Mouse (Mus musculus) ES-E14 (cell line): ENCODE measurements around the gene Sh3gl2. TPM values are rescaled to one million over a fixed set of nuclear protein-coding genes. Genes with fewer than 3 reads are reported as not detected.

Experiments
- DNase-seq: peaks from one replicate; pipeline ENCODE4 v3.0.0-alpha.2; 2013; ENCODE audit warnings: low read depth, low spot score
- H3K27ac ChIP-seq: 2 replicates; pipeline ENCODE4 v1.5.1; 2012; ENCODE audit warnings: low read depth, mild to moderate bottlenecking, low read length, moderate library complexity, mixed read lengths; ENCODE audit not compliant: poor library complexity, insufficient read depth, severe bottlenecking
- H3K36me3 ChIP-seq: 2 replicates; pipeline ENCODE4 v1.6.1; 2012; ENCODE audit warnings: mild to moderate bottlenecking, low read length, moderate library complexity, mixed read lengths; ENCODE audit not compliant: control insufficient read depth, poor library complexity, insufficient read depth, severe bottlenecking
- H3K4me1 ChIP-seq, 2 experiments: fragments of 150-350 bp in 1 of 2; sonication (generic) in 1 of 2; 2 replicates each; pipeline ENCODE4 v1.6.1; 2012; ENCODE audit warnings: low read length in 2 of 2, mild to moderate bottlenecking in 1 of 2, mixed read lengths in 1 of 2; ENCODE audit not compliant: control insufficient read depth in 2 of 2, insufficient read depth in 2 of 2, poor library complexity in 1 of 2
- H3K4me3 ChIP-seq, 2 experiments: fragments of 150-350 bp in 1 of 2; sonication (generic) in 1 of 2; 2 replicates each; pipeline ENCODE4 v1.5.1; 2012; ENCODE audit warnings: low read length in 2 of 2, low read depth in 1 of 2, mild to moderate bottlenecking in 1 of 2, mixed read lengths in 1 of 2; ENCODE audit not compliant: insufficient read depth in 1 of 2, poor library complexity in 1 of 2, severe bottlenecking in 1 of 2
- H3K9ac ChIP-seq: 2 replicates; pipeline ENCODE4 v1.6.1; 2012; ENCODE audit warnings: low read depth, mild to moderate bottlenecking, low read length, mixed read lengths; ENCODE audit not compliant: poor library complexity, insufficient read depth, severe bottlenecking
- H3K9me3 ChIP-seq: fragments of 150-350 bp; sonication (generic); 2 replicates; pipeline ENCODE4 v1.6.1; 2012; ENCODE audit warnings: low read depth, mild to moderate bottlenecking, low read length; ENCODE audit not compliant: control insufficient read depth, insufficient read depth
- CHD2 ChIP-seq: IDR thresholded peaks from 2 replicates; pipeline ENCODE4 v1.6.1; 2014; ENCODE audit warnings: mild to moderate bottlenecking, low read depth, low read length, inconsistent platforms
- HCFC1 ChIP-seq: IDR thresholded peaks from 2 replicates; pipeline ENCODE4 v1.6.1; 2012; ENCODE audit warnings: low read length, inconsistent platforms, borderline replicate concordance; ENCODE audit not compliant: insufficient read depth
- MAFK ChIP-seq: IDR thresholded peaks from 2 replicates; pipeline ENCODE4 v1.6.1; 2014; ENCODE audit warnings: mild to moderate bottlenecking, low read depth, low read length, inconsistent platforms; ENCODE audit not compliant: insufficient read depth
- ZC3H11A ChIP-seq: IDR thresholded peaks from 2 replicates; pipeline ENCODE4 v1.6.1; 2012; ENCODE audit warnings: low read depth, mild to moderate bottlenecking, inconsistent platforms, low read length, borderline replicate concordance
- ZNF384 ChIP-seq: IDR thresholded peaks from 2 replicates; pipeline ENCODE4 v1.6.1; 2012; ENCODE audit warnings: low read depth, low read length, inconsistent platforms
- in situ Hi-C, 2 experiments: fragments of 600-800 bp; cut with MboI; formaldehyde crosslinking; loops; one replicate each; pipeline ENCODE4 v1.15.1; 2025; ENCODE audit warnings: low sequenced_read_pairs in 2 of 2, inconsistent platforms in 1 of 2; ENCODE audit not compliant: unreplicated experiment in 2 of 2
- total RNA-seq: library from RNA; depleted of rRNA; stranded (reverse); fragments of 300-350 nt; gene quantifications from 2 replicates; pipeline ENCODE4 v1.2.3, GENCODE M21; 2012

Gene Sh3gl2
- total RNA-seq, 1 experiment: 12.1 TPM

DNA sequence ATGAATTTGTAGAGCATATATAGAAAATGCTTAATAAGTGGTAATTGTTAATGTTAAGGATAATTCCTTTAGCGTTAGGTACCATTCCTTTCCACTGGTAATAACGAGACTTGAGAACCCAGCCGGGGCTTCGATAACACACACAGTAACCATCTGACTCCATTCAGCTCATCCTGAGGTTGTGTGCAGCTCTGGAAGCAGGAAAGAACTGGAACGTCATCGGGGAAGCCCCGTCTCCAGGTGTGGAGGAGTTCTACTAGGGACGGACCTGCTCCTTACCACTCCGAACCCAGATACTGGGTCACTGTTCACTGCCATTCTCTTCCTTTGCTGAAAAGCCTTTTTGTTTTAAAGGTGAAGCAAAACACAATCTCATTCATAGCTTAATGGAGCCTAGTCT lies 2.6 kb downstream of the Sh3gl2 start:
- no peak for DNase-seq
- peaks cover 5 to 16% of the 10 kb centered on the region in 2 experiments for H3K4me1 ChIP-seq
- no peak overlapping the region for H3K9ac ChIP-seq
- in situ Hi-C loops: no loop called here
- H3K27ac ChIP-seq: 0 out of 2 replicates have a peak overlapping the region, but pooled peaks have one; percentile 67
- no peaks in the 10 kb centered on the region; the same call in 1 of the 2 replicates for H3K36me3 ChIP-seq
- H3K9me3 ChIP-seq: no peaks in the 10 kb centered on the region
- no peak overlapping the region for H3K4me3 ChIP-seq
- no peak for TF ChIP-seq CHD2
- TF ChIP-seq HCFC1: no peak
- no peak for TF ChIP-seq MAFK
- TF ChIP-seq ZNF384: no peak
- no peak for TF ChIP-seq ZC3H11A

DNA sequence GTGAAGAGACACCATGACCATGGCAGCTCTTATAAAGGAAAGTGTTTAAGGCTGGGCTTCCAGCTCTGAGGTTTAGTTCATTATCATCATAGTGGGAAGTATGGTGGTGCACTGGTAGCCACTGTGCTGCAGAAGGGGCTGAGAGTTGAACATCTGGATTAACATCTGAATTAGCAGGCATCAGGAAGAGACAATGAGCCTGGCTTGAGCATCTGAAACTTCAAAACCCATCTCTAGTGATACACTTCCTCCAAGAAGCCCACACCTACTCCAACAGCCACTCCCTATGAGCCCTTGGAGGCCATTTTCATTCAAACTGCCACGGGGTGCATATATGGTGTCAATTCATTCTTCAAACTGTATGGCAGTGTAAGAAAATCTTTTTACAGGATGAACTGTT lies 3.6 kb downstream of the Sh3gl2 start:
- Histone ChIP-seq H3K9me3 (no peaks in the 10 kb centered on the region), H3K9ac (no peak overlapping the region), H3K4me1 (peaks cover 5 to 16% of the 10 kb centered on the region in 2 experiments), H3K4me3 (no peak overlapping the region), H3K27ac (peak overlapping the region; percentile 75; the same call in 1 of the 2 replicates), H3K36me3 (no peaks in the 10 kb centered on the region; the same call in 1 of the 2 replicates)
- TF ChIP-seq ZNF384 (no peak), MAFK (no peak), HCFC1 (no peak), ZC3H11A (no peak), CHD2 (no peak)
- in situ Hi-C loops: no loop called here
- DNase-seq: peak; percentile 73

DNA sequence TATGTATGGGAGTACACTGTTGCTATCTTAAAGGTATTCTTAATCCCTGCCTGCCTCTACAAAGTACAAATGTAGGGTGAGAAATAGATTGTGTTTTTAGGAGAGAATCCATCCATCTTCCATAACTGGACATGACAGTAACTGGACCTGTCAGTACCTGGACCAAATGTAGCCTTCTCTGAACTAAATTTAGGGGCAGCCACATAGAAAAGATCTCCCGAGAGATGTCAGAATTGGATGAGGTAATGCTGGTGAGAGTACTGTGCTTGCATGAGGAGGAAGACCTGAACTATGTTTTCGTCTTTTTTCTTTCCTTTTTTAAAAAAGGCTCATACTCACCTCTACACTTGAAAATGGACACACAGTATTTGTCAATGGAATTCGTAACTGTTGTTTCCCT lies 6.0 kb downstream of the Sh3gl2 start:
- in situ Hi-C loops: no loop called here
- Histone ChIP-seq H3K9ac (no peak overlapping the region), H3K27ac (no peak overlapping the region), H3K4me1 (peaks cover 5 to 19% of the 10 kb centered on the region in 2 experiments), H3K4me3 (no peak overlapping the region), H3K9me3 (no peaks in the 10 kb centered on the region), H3K36me3 (no peaks in the 10 kb centered on the region; the same call in 1 of the 2 replicates)
- TF ChIP-seq CHD2: no peak
- no peak for TF ChIP-seq ZC3H11A
- no peak for TF ChIP-seq MAFK
- no peak for TF ChIP-seq ZNF384
- TF ChIP-seq HCFC1: no peak
- no peak for DNase-seq

DNA sequence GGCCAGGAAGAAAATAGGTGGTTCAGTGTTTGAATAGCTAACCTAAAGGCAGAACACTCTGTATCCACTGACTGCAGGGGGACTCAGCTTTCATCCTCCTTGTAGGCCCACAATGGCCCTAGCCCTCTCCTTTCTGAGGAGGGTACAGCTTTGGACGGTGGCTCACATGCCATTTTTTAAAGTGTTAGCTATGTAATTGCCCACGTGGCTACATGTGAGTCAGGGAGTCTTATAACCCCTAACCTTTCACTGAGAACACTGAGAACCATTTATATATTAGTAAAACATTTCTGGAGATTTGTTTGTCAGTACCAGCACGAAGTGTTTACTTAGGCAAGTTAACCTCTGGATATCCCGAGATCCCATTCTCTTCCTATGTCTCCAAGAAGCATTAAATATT lies 12.1 kb downstream of the Sh3gl2 start:
- Histone ChIP-seq H3K27ac (no peak overlapping the region), H3K9me3 (peaks cover 4% of the 10 kb centered on the region; the same call in 1 of the 2 replicates), H3K4me1 (peaks cover 0 to 3% of the 10 kb centered on the region in 2 experiments; a peak in 2 of 4 replicates), H3K36me3 (peaks cover 2% of the 10 kb centered on the region; the same call in 1 of the 2 replicates), H3K4me3 (no peak overlapping the region), H3K9ac (no peak overlapping the region)
- in situ Hi-C loops: no loop called here
- TF ChIP-seq MAFK (no peak), ZNF384 (no peak), CHD2 (no peak), ZC3H11A (no peak), HCFC1 (no peak)
- no peak for DNase-seq

DNA sequence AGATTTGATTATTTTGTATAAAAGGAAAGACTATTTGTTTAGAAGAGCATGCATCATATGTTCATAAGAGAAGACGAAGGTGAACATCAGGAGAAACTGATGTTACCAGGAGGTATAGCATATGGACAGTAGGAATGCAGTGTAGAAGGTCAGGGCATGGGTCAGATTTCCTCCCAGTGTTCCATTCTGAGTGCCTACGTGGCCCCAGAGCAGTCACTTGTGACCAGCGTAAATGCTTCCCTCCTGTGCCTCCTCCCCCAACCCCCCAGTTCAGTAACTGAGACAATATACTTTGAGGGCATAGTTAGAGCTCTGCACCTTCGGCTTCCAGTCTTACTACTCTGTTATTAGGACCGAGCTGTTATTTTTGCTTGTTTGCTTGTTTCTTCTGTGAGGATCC lies 17.8 kb downstream of the Sh3gl2 start:
- H3K36me3 ChIP-seq: peaks cover 2% of the 10 kb centered on the region; the same call in 1 of the 2 replicates
- in situ Hi-C loops: no loop called here
- H3K4me3 ChIP-seq: no peak overlapping the region

More for the DNA sequence above, 17.8 kb downstream of the Sh3gl2 start:
- H3K27ac ChIP-seq: no peak overlapping the region
- H3K4me1 ChIP-seq: no peaks in the 10 kb centered on the region
- H3K9ac ChIP-seq: no peak overlapping the region
- DNase-seq: no peak
- peaks cover 4% of the 10 kb centered on the region; the same call in 1 of the 2 replicates for H3K9me3 ChIP-seq
- TF ChIP-seq CHD2: no peak
- no peak for TF ChIP-seq HCFC1
- no peak for TF ChIP-seq ZC3H11A
- no peak for TF ChIP-seq MAFK
- TF ChIP-seq ZNF384: no peak
